Mouse (Mus musculus): Measurements from ENCODE around the gene Atrnl1.

The Atrnl1 gene

GRCm38 (mm10) chr19:58112151-58112550 is 501.3 kb downstream of the Atrnl1 start:
- no peak for DNase-seq (ENCODE audit: low spot score in 2 of 2)

GRCm38 (mm10) chr19:58113092-58113731 is 502.4 kb downstream of the Atrnl1 start:
- DNase-seq (ENCODE audit: low spot score in 2 of 2), result no peak

- no peak for DNase-seq (ENCODE audit: low spot score in 2 of 2)
These were observed 506.8 kb downstream of the Atrnl1 start for GRCm38 (mm10) chr19:58117595-58117994.

GRCm38 (mm10) chr19:58118141-58118835 is 507.5 kb downstream of the Atrnl1 start:
- peak; percentile 43 to 55 for DNase-seq (ENCODE audit: low spot score in 2 of 2)

GRCm38 (mm10) chr19:58118864-58119263 is 508.0 kb downstream of the Atrnl1 start:
- no peak for DNase-seq (ENCODE audit: low spot score in 2 of 2)

- DNase-seq (ENCODE audit: low spot score in 2 of 2), result no peak
These were observed 508.9 kb downstream of the Atrnl1 start for GRCm38 (mm10) chr19:58119681-58120173.

- no peak for DNase-seq (ENCODE audit: low spot score in 2 of 2)
These were observed 509.8 kb downstream of the Atrnl1 start for GRCm38 (mm10) chr19:58120661-58121060.

GRCm38 (mm10) chr19:58121628-58122027 is 510.8 kb downstream of the Atrnl1 start:
- DNase-seq (ENCODE audit: low spot score in 2 of 2), result no peak

GRCm38 (mm10) chr19:58123620-58124019 is 512.8 kb downstream of the Atrnl1 start:
- DNase-seq (ENCODE audit: low spot score in 2 of 2), result no peak

GRCm38 (mm10) chr19:58124566-58124965 is 513.7 kb downstream of the Atrnl1 start:
- DNase-seq (ENCODE audit: low spot score in 2 of 2), result no peak

- DNase-seq (ENCODE audit: low spot score in 2 of 2), result no peak
These were observed 514.2 kb downstream of the Atrnl1 start for GRCm38 (mm10) chr19:58125010-58125409.

- no peak for DNase-seq (ENCODE audit: low spot score in 2 of 2)
These were observed 521.1 kb downstream of the Atrnl1 start for GRCm38 (mm10) chr19:58131896-58132295.

GRCm38 (mm10) chr19:58140191-58140784 is 529.5 kb downstream of the Atrnl1 start:
- no peak for DNase-seq (ENCODE audit: low spot score in 2 of 2)

GRCm38 (mm10) chr19:58143853-58144454 is 533.1 kb downstream of the Atrnl1 start:
- DNase-seq (ENCODE audit: low spot score in 2 of 2), result no peak

- DNase-seq (ENCODE audit: low spot score in 2 of 2), result no peak
These were observed 534.7 kb downstream of the Atrnl1 start for GRCm38 (mm10) chr19:58145521-58145920.

- no peak for DNase-seq (ENCODE audit: low spot score in 2 of 2)
These were observed 540.4 kb downstream of the Atrnl1 start for GRCm38 (mm10) chr19:58151257-58151656.

GRCm38 (mm10) chr19:58161569-58161968 is 550.7 kb downstream of the Atrnl1 start:
- no peak for DNase-seq (ENCODE audit: low spot score in 2 of 2)

GRCm38 (mm10) chr19:58164896-58165634 is 554.2 kb downstream of the Atrnl1 start:
- DNase-seq (ENCODE audit: low spot score in 2 of 2), result no peak

- DNase-seq (ENCODE audit: low spot score in 2 of 2), result no peak
These were observed 554.8 kb downstream of the Atrnl1 start for GRCm38 (mm10) chr19:58165635-58166015.

- DNase-seq (ENCODE audit: low spot score in 2 of 2), result no peak
These were observed 555.3 kb downstream of the Atrnl1 start for GRCm38 (mm10) chr19:58166147-58166546.

GRCm38 (mm10) chr19:58178410-58178809 is 567.6 kb downstream of the Atrnl1 start:
- DNase-seq (ENCODE audit: low spot score in 2 of 2), result no peak

GRCm38 (mm10) chr19:58180773-58181172 is 569.9 kb downstream of the Atrnl1 start:
- no peak for DNase-seq (ENCODE audit: low spot score in 2 of 2)

All from right cerebral cortex, postnatal 36 days (tissue).